Mouse (Mus musculus): ENCODE data around the gene Trpt1. TPM values are rescaled to one million over a fixed set of nuclear protein-coding genes. Genes with fewer than 3 reads are reported as not detected.

Gene Trpt1
- polyA plus RNA-seq, 1 experiment from 2014 or later: 10.6 TPM

GRCm38 (mm10) chr19:7017541-7018457, 21.9 kb downstream of the Trpt1 start:
- Histone ChIP-seq H3K9me3 (ENCODE audit: control insufficient read depth, low read length) (no peaks in the 10 kb centered on the region), H3K4me3 (ENCODE audit: low read depth, low read length) (no peak overlapping the region), H3K36me3 (ENCODE audit: control insufficient read depth, insufficient read depth, low read length) (peaks cover 11% of the 10 kb centered on the region; the same call in 1 of the 2 replicates), H3K27me3 (ENCODE audit: control insufficient read depth, insufficient read depth, low read length) (no peaks in the 10 kb centered on the region), H3K9ac (ENCODE audit: low read depth, low read length) (no peak overlapping the region), H3K27ac (ENCODE audit: low read depth, low read length) (no peak overlapping the region), H3K4me2 (replicated peaks; ENCODE audit: low read depth, low read length) (no peak overlapping the region), H3K4me1 (replicated peaks; ENCODE audit: control insufficient read depth, insufficient read depth, low read length) (no peaks in the 10 kb centered on the region)
- 89% methylated on average over 12 of the region's 12 CpGs for WGBS
- ATAC-seq (ENCODE audit: low FRiP score) (no peak), DNase-seq (ENCODE audit: low spot score) (no peak)

- Histone ChIP-seq H3K9ac (ENCODE audit: low read depth, low read length) (no peak overlapping the region), H3K4me2 (replicated peaks; ENCODE audit: low read depth, low read length) (no peak overlapping the region), H3K4me1 (replicated peaks; ENCODE audit: control insufficient read depth, insufficient read depth, low read length) (no peaks in the 10 kb centered on the region), H3K27me3 (ENCODE audit: control insufficient read depth, insufficient read depth, low read length) (no peaks in the 10 kb centered on the region), H3K9me3 (ENCODE audit: control insufficient read depth, low read length) (no peaks in the 10 kb centered on the region), H3K4me3 (ENCODE audit: low read depth, low read length) (no peak overlapping the region), H3K27ac (ENCODE audit: low read depth, low read length) (no peak overlapping the region), H3K36me3 (ENCODE audit: control insufficient read depth, insufficient read depth, low read length) (peaks cover 16% of the 10 kb centered on the region; the same call in 1 of the 2 replicates)
- DNase-seq (ENCODE audit: low spot score) (no peak), ATAC-seq (ENCODE audit: low FRiP score) (no peak)
- WGBS: 93% methylated on average over 11 of the region's 11 CpGs
Measured at GRCm38 (mm10) chr19:7018546-7018945, 22.6 kb downstream of the Trpt1 start.

DNA sequence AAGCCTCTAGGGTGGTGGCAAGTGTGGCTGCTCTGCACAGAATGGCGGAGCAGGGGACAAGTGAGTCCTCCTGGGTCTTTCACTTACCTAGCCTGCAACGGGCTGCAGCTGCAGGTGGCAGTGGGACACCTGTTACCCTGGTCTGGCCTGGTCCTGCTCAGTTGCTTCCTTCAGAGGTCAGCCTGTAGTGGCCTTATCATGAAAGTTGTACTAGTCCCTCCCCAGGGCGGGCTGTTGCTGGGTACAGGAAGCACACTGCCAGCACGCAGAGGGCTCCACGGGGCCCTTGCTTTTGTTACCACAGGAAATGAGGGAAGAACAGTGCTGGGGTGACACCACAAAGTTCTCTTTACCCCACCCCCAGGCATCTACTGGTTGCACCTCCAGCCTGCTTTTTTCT, 23.3 kb downstream of the Trpt1 start, which contains the start of gene Fermt3:
Gene Fermt3 (minus strand): TSS at position 279 of the 400 bp plus-strand sequence.
- Histone ChIP-seq H3K4me3 (ENCODE audit: low read depth, low read length) (no peak within 1 kb of the TSS), H3K27ac (ENCODE audit: low read depth, low read length) (no peak within 1 kb of the TSS), H3K36me3 (ENCODE audit: control insufficient read depth, insufficient read depth, low read length) (peaks cover 16% of the 10 kb centered on the region; the same call in 1 of the 2 replicates), H3K9ac (ENCODE audit: low read depth, low read length) (no peak within 1 kb of the TSS), H3K9me3 (ENCODE audit: control insufficient read depth, low read length) (no peaks in the 10 kb centered on the region), H3K4me2 (replicated peaks; ENCODE audit: low read depth, low read length) (no peak within 1 kb of the TSS), H3K4me1 (replicated peaks; ENCODE audit: control insufficient read depth, insufficient read depth, low read length) (no peaks in the 10 kb centered on the region), H3K27me3 (ENCODE audit: control insufficient read depth, insufficient read depth, low read length) (no peaks in the 10 kb centered on the region)
- no peak for ATAC-seq (ENCODE audit: low FRiP score)
- WGBS: 87% methylated on average over 5 of the region's 5 CpGs
- DNase-seq (ENCODE audit: low spot score): no peak

- H3K4me2 ChIP-seq (replicated peaks; ENCODE audit: low read depth, low read length): no peak overlapping the region
- no peak overlapping the region for H3K9ac ChIP-seq (ENCODE audit: low read depth, low read length)
- no peaks in the 10 kb centered on the region for H3K4me1 ChIP-seq (replicated peaks; ENCODE audit: control insufficient read depth, insufficient read depth, low read length)
- 53% methylated on average over 3 of the region's 3 CpGs for WGBS
- ATAC-seq (ENCODE audit: low FRiP score): no peak
- peak; percentile 57 for DNase-seq (ENCODE audit: low spot score)
- no peaks in the 10 kb centered on the region for H3K9me3 ChIP-seq (ENCODE audit: control insufficient read depth, low read length)
- no peaks in the 10 kb centered on the region for H3K27me3 ChIP-seq (ENCODE audit: control insufficient read depth, insufficient read depth, low read length)
- no peak overlapping the region for H3K27ac ChIP-seq (ENCODE audit: low read depth, low read length)
- H3K4me3 ChIP-seq (ENCODE audit: low read depth, low read length): no peak overlapping the region
- H3K36me3 ChIP-seq (ENCODE audit: control insufficient read depth, insufficient read depth, low read length): peaks cover 16% of the 10 kb centered on the region; the same call in 1 of the 2 replicates
Measured at GRCm38 (mm10) chr19:7020224-7020641, 24.3 kb downstream of the Trpt1 start.

GRCm38 (mm10) chr19:7029531-7029930, 33.6 kb downstream of the Trpt1 start:
- H3K9ac ChIP-seq (ENCODE audit: low read depth, low read length): no peak overlapping the region
- H3K4me3 ChIP-seq (ENCODE audit: low read depth, low read length): no peak overlapping the region
- H3K4me1 ChIP-seq (replicated peaks; ENCODE audit: control insufficient read depth, insufficient read depth, low read length): no peaks in the 10 kb centered on the region
- H3K27ac ChIP-seq (ENCODE audit: low read depth, low read length): no peak overlapping the region
- no peak for DNase-seq (ENCODE audit: low spot score)
- no peak for ATAC-seq (ENCODE audit: low FRiP score)
- no peaks in the 10 kb centered on the region for H3K9me3 ChIP-seq (ENCODE audit: control insufficient read depth, low read length)
- 95% methylated on average over 5 of the region's 5 CpGs for WGBS
- H3K27me3 ChIP-seq (ENCODE audit: control insufficient read depth, insufficient read depth, low read length): no peaks in the 10 kb centered on the region
- no peak overlapping the region for H3K4me2 ChIP-seq (replicated peaks; ENCODE audit: low read depth, low read length)
- H3K36me3 ChIP-seq (ENCODE audit: control insufficient read depth, insufficient read depth, low read length): peaks cover 23% of the 10 kb centered on the region

GRCm38 (mm10) chr19:7034006-7034405, 38.1 kb downstream of the Trpt1 start:
- peaks cover 22% of the 10 kb centered on the region for H3K36me3 ChIP-seq (ENCODE audit: control insufficient read depth, insufficient read depth, low read length)
- 92% methylated on average over 5 of the region's 5 CpGs for WGBS

GRCm38 (mm10) chr19:7039088-7039720, 43.3 kb downstream of the Trpt1 start:
- H3K4me1 ChIP-seq (replicated peaks; ENCODE audit: control insufficient read depth, insufficient read depth, low read length): peaks cover 6% of the 10 kb centered on the region; the same call in 1 of the 2 replicates
- no peaks in the 10 kb centered on the region for H3K9me3 ChIP-seq (ENCODE audit: control insufficient read depth, low read length)
- H3K27me3 ChIP-seq (ENCODE audit: control insufficient read depth, insufficient read depth, low read length): no peaks in the 10 kb centered on the region
- ATAC-seq (ENCODE audit: low FRiP score): peak; percentile 33; the same call in 1 of the 2 replicates
- peak; percentile 74 for DNase-seq (ENCODE audit: low spot score)
- H3K27ac ChIP-seq (ENCODE audit: low read depth, low read length): peak overlapping the region; percentile 87
- WGBS: 2% methylated on average over 35 of the region's 35 CpGs
- H3K4me3 ChIP-seq (ENCODE audit: low read depth, low read length): peak overlapping the region; percentile 97
- peak overlapping the region; percentile 74 for H3K4me2 ChIP-seq (replicated peaks; ENCODE audit: low read depth, low read length)
- H3K9ac ChIP-seq (ENCODE audit: low read depth, low read length): peak overlapping the region; percentile 96
- H3K36me3 ChIP-seq (ENCODE audit: control insufficient read depth, insufficient read depth, low read length): 0 out of 2 replicates have a peak, but pooled peaks cover 4% of the 10 kb centered on the region

More at GRCm38 (mm10) chr19:7034006-7034405, 38.1 kb downstream of the Trpt1 start:
- Histone ChIP-seq H3K9me3 (ENCODE audit: control insufficient read depth, low read length) (no peaks in the 10 kb centered on the region), H3K27ac (ENCODE audit: low read depth, low read length) (no peak overlapping the region), H3K4me3 (ENCODE audit: low read depth, low read length) (no peak overlapping the region), H3K27me3 (ENCODE audit: control insufficient read depth, insufficient read depth, low read length) (no peaks in the 10 kb centered on the region), H3K4me1 (replicated peaks; ENCODE audit: control insufficient read depth, insufficient read depth, low read length) (peaks cover 6% of the 10 kb centered on the region; the same call in 1 of the 2 replicates), H3K4me2 (replicated peaks; ENCODE audit: low read depth, low read length) (no peak overlapping the region), H3K9ac (ENCODE audit: low read depth, low read length) (no peak overlapping the region)
- no peak for DNase-seq (ENCODE audit: low spot score)
- ATAC-seq (ENCODE audit: low FRiP score): no peak

DNA sequence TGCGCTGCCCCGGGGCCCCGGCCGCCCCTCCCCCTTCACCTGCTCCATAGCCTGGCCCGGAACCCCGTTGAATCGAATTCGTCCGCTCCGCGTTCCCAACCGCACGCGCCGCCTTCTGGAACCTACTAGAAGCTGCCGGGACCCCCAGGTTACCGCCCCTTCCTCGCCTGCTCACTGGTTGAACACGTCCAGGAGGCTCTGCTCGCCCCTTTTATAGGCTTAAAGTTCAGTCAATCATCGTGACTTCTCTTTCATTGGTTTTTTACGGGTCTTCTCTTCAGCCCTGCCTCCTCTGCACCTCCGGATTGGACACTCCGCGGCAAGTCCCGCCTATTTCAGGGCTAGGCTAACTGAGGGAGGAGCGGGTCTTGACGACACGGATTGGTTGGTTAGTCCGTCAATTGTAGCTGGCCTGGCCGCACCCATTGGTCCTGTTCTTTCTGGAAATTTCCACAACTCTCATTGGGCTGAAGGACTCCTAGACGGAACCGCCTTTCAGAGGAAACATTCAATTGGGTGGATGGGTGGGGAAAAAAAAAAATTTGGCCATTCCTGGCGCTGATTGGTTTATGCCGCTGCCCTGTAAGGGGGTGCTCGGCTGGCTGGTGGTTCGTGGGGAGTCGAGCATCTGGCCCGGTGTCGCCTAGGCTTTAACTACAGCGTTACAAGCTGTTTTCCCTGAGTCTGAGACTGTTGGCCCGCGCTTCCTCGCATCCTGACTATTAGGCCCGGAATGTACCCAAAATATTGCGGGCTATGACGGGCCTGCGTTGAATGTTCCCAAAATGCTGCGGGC, 44.1 kb downstream of the Trpt1 start, which contains the start of gene Stip1:
Gene Stip1 (minus strand): TSS at position 127 of the 796 bp plus-strand sequence.
- ATAC-seq (ENCODE audit: low FRiP score) (peak; percentile 99), DNase-seq (ENCODE audit: low spot score) (peak; percentile 98)
- no peaks in the 10 kb centered on the region for H3K36me3 ChIP-seq (ENCODE audit: control insufficient read depth, insufficient read depth, low read length)
- peak within 1 kb of the TSS; percentile 89 for H3K27ac ChIP-seq (ENCODE audit: low read depth, low read length)
- H3K9me3 ChIP-seq (ENCODE audit: control insufficient read depth, low read length): no peaks in the 10 kb centered on the region
- H3K4me2 ChIP-seq (replicated peaks; ENCODE audit: low read depth, low read length): peak within 1 kb of the TSS; percentile 84
- peaks cover 6% of the 10 kb centered on the region; the same call in 1 of the 2 replicates for H3K4me1 ChIP-seq (replicated peaks; ENCODE audit: control insufficient read depth, insufficient read depth, low read length)
- H3K4me3 ChIP-seq (ENCODE audit: low read depth, low read length): peak within 1 kb of the TSS; percentile 97
- under 1% methylated on average over 43 of the region's 49 CpGs for WGBS
- no peaks in the 10 kb centered on the region for H3K27me3 ChIP-seq (ENCODE audit: control insufficient read depth, insufficient read depth, low read length)
- H3K9ac ChIP-seq (ENCODE audit: low read depth, low read length): peak within 1 kb of the TSS; percentile 96
